Mouse (Mus musculus) right cerebral cortex, adult 18-20 months (tissue): Measurements from ENCODE around the gene Nampt.

Experiments
- DNase-seq: peaks from one replicate; pipeline ENCODE4 v3.0.0; 2022; ENCODE audit warnings: mixed read lengths

Nampt gene

GRCm38 (mm10) chr12:32819416-32819815 lies at the start of gene Nampt:
Nampt (plus strand) TSS chr12:32819545.
- no peak for DNase-seq

DNA sequence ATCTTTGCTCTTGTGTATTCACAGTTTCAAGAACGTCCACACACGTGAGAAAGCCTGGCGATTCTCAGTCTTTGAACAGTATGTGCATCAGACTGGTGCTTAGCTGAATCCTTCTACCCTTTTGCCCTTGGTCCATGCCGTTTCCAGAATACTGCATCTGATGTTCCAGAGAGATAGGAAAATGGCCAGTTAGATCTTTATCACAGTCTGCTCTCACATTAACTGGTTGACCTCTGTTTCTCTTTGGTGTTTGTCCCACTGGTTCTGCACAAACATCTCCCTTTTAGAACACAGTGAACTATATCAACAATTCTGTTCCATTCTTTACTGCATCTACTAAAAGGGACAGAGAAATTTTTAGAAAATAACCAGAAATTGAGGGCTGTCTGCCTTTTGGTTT lies 48.6 kb upstream of the Nampt start:
- no peak for DNase-seq

GRCm38 (mm10) chr12:32774592-32774991 lies 44.8 kb upstream of the Nampt start:
- no peak for DNase-seq

DNA sequence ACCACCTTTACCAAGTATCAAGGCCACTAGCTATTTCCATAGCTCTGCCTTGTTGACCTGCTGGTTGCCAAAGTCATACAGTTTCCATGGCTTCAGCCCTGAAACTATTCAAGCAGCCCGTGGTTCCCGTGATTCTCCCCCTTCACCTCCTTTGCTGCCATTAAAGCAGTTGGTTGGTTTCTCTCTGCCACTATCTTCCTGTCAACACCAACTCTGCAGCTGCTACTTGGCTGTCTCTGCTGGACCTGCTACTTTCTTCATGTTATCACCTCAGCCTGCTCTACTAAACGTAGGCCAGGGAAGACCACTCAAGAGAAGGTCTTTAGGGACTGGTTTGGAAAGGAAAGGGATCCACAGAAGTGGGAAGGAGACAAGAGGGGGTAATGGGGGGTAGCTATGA lies 30.3 kb upstream of the Nampt start:
- DNase-seq: no peak

GRCm38 (mm10) chr12:32795765-32796471 lies 23.4 kb upstream of the Nampt start:
- DNase-seq: no peak

DNA sequence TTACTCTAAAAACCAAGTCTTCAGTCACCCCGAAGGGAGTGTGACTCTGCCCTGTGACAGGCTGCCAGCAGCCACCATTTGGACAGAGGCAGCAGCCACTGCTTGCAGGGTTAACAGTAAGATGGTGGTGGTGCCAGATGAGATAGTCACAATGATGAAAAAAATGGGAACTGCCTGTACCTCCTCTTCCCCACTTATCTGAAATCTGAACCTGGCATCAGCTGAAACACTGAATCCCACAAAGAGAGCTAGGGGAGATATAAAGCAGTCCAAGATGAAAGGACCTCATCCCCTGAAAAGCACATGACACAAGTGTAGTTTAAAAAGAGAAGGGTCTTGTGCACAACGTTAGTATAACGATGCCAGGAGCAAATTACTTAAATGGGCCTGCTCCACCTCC lies 21.9 kb upstream of the Nampt start:
- DNase-seq: no peak

- no peak for DNase-seq
Observed at GRCm38 (mm10) chr12:32801078-32801477, 18.3 kb upstream of the Nampt start.

GRCm38 (mm10) chr12:32805559-32805958 lies 13.8 kb upstream of the Nampt start:
- DNase-seq: no peak

- peak; percentile 98 for DNase-seq
Observed at GRCm38 (mm10) chr12:32819823-32820605, 669 bp downstream of the Nampt start.

DNA sequence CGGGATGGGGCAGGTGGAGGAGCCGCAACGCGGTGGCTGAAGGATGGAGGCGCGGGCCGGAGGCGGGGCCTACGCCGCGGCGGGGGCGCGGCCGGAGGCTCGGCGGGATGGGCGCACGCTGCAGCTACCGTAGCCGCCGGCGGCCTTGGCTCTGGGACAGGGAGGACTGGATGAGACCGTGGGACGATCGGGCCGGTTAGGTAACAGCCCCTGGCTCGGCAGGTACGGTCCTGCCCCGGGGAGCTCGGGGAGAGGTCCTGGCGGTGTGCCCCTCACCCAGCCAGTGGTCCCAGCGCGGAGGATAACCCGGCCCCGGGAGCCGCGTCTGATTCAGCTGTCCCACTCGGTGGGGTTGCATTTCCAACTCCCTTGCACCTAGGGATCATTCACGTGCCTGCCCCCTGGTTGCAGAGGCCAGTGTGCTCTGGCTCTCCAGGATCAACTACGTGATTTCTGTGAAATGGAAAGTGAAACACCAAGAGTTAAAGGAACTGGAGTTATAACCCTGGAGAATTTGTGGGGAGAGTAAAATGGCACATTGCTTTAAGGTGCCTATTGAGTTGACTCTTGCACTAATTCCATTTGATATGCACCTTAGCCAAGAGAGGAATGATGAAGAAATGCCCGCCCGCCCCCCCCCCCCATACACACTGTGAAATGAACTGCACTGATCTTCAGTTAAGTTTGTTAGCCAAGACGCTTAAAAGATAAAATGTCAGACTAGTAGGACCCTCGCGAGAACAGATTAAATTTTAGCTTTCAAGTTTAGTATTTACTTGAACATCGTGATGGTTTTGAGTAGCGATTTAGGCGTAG lies 1.6 kb downstream of the Nampt start:
- DNase-seq: peak; percentile 73

DNA sequence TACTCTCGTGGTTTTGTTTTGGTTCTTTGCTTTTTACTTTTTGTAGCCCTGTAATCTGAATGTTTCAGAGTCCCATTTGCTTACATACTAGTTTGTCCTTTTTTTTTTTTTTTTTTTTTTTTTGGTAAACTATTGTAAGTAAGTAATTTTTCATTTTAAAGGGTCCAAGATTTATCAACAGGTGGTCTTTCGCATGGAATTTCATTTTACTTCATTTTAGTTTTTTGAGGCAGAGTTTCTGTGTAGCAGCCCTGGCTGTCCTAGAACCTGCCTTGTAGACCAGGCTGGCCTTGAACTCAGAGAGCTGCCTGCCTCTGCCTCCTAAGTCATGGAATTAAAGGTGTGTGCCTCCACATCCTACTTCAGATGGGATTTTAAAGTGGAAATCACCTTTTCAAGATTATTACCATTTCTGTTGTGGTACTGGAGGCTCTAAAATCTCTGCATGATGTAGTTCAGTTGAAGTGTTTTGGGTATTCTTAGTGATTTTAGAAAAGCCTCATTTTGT lies 2.2 kb downstream of the Nampt start:
- DNase-seq: no peak

DNA sequence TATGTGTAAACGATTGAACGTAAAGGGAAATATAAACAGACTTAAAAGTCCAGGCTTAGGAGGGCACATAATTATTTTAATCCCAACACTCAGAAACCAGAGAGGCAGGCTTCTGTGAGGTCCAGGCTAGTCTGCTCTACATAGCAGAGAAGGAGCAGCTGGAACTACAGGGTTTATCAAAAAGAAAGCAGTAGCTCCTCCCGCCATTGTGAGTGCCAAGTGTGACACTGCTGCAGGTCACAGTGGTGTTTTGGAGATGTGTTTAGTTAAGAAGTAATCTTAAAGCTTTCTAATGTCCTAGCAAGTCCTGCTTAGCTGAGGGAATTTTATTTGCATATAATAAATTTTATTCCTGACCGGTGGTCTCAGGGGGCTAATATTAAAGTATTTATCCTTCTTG lies 2.7 kb downstream of the Nampt start:
- DNase-seq: no peak

DNA sequence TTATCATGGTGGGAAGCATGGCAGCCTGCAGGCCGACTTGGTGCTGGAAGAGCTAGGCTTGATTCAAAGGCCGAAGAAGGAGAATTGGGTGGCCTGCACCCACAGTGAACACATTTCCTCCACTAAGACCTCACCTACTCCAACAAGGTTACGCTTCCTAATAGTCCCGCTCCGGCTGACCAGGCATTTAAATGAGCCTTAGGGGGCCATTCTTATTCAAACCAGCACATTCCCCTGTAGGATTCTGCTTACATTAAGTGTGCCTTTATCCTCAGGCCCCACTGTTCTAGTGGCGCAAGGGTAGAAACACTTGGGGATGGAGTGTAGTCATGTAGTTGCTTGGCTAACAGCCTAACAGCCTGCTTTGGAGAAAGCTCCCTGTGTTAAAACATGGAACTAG lies 5.2 kb downstream of the Nampt start:
- DNase-seq: no peak

DNA sequence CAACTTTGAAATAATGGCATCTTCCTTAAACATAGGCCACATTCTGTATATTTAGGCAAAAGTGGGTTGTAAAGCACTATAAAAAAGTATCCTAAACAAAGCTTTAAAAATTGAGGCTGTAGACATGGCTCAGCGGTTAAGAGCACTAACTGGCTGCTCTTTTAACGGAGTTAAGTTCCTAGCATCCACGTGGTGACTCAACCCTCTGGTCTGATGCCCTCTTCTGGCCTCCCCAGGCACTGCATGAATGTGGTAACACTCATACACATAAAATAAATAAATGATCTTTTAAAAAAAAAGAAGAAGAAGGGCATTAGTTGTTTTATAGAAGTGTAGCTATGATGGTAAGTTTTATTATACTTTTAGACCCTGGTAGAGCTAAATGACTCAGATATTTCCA lies 7.6 kb downstream of the Nampt start:
- DNase-seq: peak; percentile 31

DNA sequence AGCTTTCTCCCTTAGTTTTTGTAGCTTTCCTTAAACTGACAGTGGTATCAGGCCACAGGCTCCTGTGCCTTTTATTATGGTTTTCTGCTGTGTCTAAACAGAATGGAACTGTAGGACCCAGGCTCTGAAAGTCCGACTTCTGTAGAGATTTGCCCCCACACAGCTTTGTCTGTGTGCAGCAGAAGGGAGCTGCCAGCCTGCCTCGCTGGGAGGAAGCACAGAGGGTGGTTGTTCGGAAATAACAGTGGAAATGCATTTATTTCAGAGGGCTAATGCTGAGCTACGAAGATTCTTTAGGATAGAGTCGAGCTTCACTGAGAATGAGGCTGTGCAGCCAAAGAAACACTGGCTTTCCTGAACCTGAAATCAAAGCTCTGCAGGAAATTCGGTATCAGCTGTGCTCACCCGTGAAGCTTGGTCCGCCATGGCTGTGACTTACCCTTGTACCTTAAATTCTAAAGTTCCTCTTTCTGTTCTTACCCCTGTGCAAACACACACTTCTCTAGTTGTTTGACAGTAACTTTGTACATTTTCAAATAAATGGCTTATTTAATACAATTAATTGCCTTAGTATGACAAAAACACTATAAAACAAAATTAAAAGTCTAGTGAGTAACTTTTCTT lies 8.9 kb downstream of the Nampt start:
- no peak for DNase-seq

- no peak for DNase-seq
Observed at GRCm38 (mm10) chr12:32829321-32830090, 10.2 kb downstream of the Nampt start.

GRCm38 (mm10) chr12:32832076-32832475 lies 12.7 kb downstream of the Nampt start:
- DNase-seq: no peak

DNA sequence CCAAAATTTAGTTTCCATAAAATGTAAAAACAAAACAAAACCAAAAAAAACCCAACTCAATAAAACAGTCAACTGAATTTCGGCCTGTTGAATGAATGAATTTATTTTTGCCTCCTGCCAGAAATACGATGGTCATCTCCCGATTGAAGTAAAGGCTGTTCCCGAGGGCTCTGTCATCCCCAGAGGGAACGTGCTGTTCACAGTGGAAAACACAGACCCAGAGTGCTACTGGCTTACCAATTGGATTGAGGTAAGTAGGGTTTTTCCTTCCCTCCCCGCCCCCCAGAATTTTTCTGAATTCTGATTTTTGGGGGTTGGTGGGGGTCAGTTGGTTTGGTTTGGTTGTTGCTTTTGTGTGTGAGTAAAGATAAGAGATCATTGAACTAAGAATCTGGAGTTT lies 15.4 kb downstream of the Nampt start:
- no peak for DNase-seq

DNA sequence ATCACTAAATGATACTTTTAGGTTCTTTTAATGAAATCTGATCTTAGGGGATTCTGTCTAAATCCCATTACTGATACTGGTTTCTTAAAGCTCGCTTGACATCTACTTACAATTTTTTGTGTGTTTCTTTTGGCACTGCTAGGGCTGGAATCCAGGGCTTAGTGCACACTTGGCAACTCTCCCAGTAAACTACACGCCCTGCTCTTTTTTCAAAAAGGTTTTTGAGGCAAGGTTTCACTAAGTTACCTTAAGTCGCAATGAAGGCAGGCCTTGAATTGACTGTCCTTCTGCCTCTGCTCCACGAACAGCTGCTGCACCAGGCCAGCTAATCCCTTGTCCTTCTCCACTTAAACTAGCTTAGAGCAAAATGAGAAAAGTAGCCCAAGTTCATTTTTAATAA lies 15.9 kb downstream of the Nampt start:
- DNase-seq: no peak

GRCm38 (mm10) chr12:32838406-32838805 lies 19.1 kb downstream of the Nampt start:
- no peak for DNase-seq

- DNase-seq: no peak
Observed at GRCm38 (mm10) chr12:32838954-32839353, 19.6 kb downstream of the Nampt start.

DNA sequence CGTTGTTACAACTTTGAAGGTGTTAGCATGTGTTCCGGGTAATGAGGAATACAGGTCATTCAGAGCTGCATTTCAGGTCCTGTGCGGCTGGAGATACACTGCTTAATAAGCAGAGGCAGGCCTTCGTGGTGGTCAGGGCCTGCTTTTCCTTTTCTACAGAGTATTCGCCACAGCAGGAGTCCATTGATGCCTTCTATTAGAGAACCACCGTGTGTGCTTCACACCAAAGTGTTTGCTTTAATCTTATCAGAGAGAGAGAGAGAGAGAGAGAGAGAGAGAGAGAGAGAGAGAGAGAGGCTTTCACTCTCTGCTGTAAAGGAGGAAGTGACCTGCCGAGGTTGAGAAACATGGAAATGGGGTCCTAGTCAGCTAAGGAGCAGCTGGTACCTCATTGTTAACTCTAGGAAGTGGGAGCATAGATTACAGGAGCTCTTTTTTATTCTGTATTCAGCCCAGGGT lies 22.1 kb downstream of the Nampt start:
- no peak for DNase-seq
